Mouse (Mus musculus) hindbrain, postnatal 0 days (tissue): ENCODE data around the gene Hist2h4. TPM values are rescaled to one million over a fixed set of nuclear protein-coding genes. Genes with fewer than 3 reads are reported as not detected.
"Not testable (repeated sequence)": the region's sequence is repeated elsewhere in the genome, so short reads cannot be mapped to it uniquely, and the experiment has no call there.

Experiments used
- ATAC-seq: fragments of 200-750 bp; cut with Nextera tagmentation; 2 replicates; pipeline ENCODE4 v1.8.0; 2017; ENCODE audit warnings: mild to moderate bottlenecking, moderate TSS enrichment, moderate library complexity
- DNase-seq: peaks from one replicate; pipeline ENCODE4 v3.0.0-alpha.2; 2015; ENCODE audit warnings: low spot score
- H3K27ac ChIP-seq: fragments of 300-500 bp; sonication (generic); 2 replicates; pipeline ENCODE4 v1.5.1; 2014; ENCODE audit warnings: mild to moderate bottlenecking
- H3K27me3 ChIP-seq: fragments of 300-500 bp; sonication (generic); 2 replicates; pipeline ENCODE4 v1.6.1; 2014; ENCODE audit warnings: low read length, mixed read lengths; ENCODE audit not compliant: insufficient read depth
- H3K36me3 ChIP-seq: fragments of 300-500 bp; sonication (generic); 2 replicates; pipeline ENCODE4 v1.6.1; 2014; ENCODE audit warnings: low read length, mixed read lengths; ENCODE audit not compliant: insufficient read depth
- H3K4me1 ChIP-seq: fragments of 300-500 bp; sonication (generic); 2 replicates; pipeline ENCODE4 v1.6.1; 2014; ENCODE audit warnings: antibody characterized with exemption, low read length, mixed read lengths; ENCODE audit not compliant: insufficient read depth
- H3K4me2 ChIP-seq: fragments of 300-500 bp; sonication (generic); 2 replicates; pipeline ENCODE4 v1.6.1; 2014; ENCODE audit warnings: low read depth, mild to moderate bottlenecking, low read length, moderate library complexity, mixed read lengths
- H3K4me3 ChIP-seq: fragments of 300-500 bp; sonication (generic); 2 replicates; pipeline ENCODE4 v1.5.1; 2014; ENCODE audit warnings: low read length
- H3K9ac ChIP-seq: fragments of 300-500 bp; sonication (generic); replicated peaks from 2 replicates; pipeline ENCODE4 v1.6.1; 2014; ENCODE audit warnings: mild to moderate bottlenecking, low read length, moderate library complexity, mixed read lengths
- H3K9me3 ChIP-seq: fragments of 300-500 bp; sonication (generic); 2 replicates; pipeline ENCODE4 v1.6.1; 2016; ENCODE audit warnings: low read length, mixed read lengths
- CTCF ChIP-seq: IDR thresholded peaks from 2 replicates; pipeline ENCODE4 v1.5.1; 2016; ENCODE audit warnings: antibody characterized with exemption, control low read depth, low read depth
- WGBS: fragments of 180-500 bp; shearing (Covaris S2); extraction: QIAGEN DNeasy Blood & Tissue Kit; methylation state at CpG from one replicate; pipeline ENCODE4 v1.1.7; 2014; 5-methylcytosine and 5-hydroxymethylcytosine counted together
- polyA plus RNA-seq: library from polyadenylated mRNA; unstranded; fragments of >200 nt; fragmentation: Nextera tagmentation; extraction: Ambion mirVana; gene quantifications from 2 replicates; pipeline ENCODE4 v1.2.1, GENCODE M21; 2015
- total RNA-seq: library from RNA; depleted of rRNA; stranded (reverse); fragments of >200 nt; gene quantifications from 2 replicates; pipeline ENCODE4 v1.2.3, GENCODE M21; 2014

Gene Hist2h4
- total and polyA plus RNA-seq, 2 experiments from 2014 or later: 10.2 to 159 TPM

- 96% methylated on average over 2 of the region's 2 CpGs for WGBS
- Histone ChIP-seq H3K27me3 (no peaks in the 10 kb centered on the region), H3K9me3 (no peaks in the 10 kb centered on the region), H3K4me1 (no peaks in the 10 kb centered on the region), H3K4me3 (no peak overlapping the region), H3K4me2 (no peak overlapping the region), H3K27ac (no peak overlapping the region), H3K9ac (no peak overlapping the region), H3K36me3 (no peaks in the 10 kb centered on the region)
- DNase-seq: no peak
- ATAC-seq: no peak
- no peak for TF ChIP-seq CTCF
Measured at GRCm38 (mm10) chr3:96299562-96299961, 36.5 kb upstream of the Hist2h4 start.

GRCm38 (mm10) chr3:96298360-96298759 is 35.2 kb upstream of the Hist2h4 start:
- no peak overlapping the region for H3K4me2 ChIP-seq
- H3K36me3 ChIP-seq: no peaks in the 10 kb centered on the region
- H3K27ac ChIP-seq: no peak overlapping the region
- no peaks in the 10 kb centered on the region for H3K27me3 ChIP-seq
- no peaks in the 10 kb centered on the region for H3K9me3 ChIP-seq
- ATAC-seq (no peak), DNase-seq (no peak)
- no peak for TF ChIP-seq CTCF
- H3K9ac ChIP-seq: no peak overlapping the region
- 92% methylated on average over 4 of the region's 4 CpGs for WGBS
- H3K4me3 ChIP-seq: no peak overlapping the region
- no peaks in the 10 kb centered on the region for H3K4me1 ChIP-seq

- 81% methylated on average over 4 of the region's 4 CpGs for WGBS
- Histone ChIP-seq H3K4me2 (no peak within 1 kb of the TSS), H3K9ac (no peak within 1 kb of the TSS), H3K36me3 (no peaks in the 10 kb centered on the region), H3K4me3 (no peak within 1 kb of the TSS), H3K27me3 (no peaks in the 10 kb centered on the region), H3K27ac (no peak within 1 kb of the TSS), H3K4me1 (no peaks in the 10 kb centered on the region), H3K9me3 (no peaks in the 10 kb centered on the region)
- DNase-seq (no peak), ATAC-seq (no peak)
- no peak for TF ChIP-seq CTCF
Measured at GRCm38 (mm10) chr3:96293787-96294186, 30.7 kb upstream of the Hist2h4 start, which contains the start of gene Fcgr1. TSS of gene Fcgr1 (minus strand) at chr3:96293969.

GRCm38 (mm10) chr3:96293368-96293767 is 30.3 kb upstream of the Hist2h4 start:
- no peak for TF ChIP-seq CTCF
- H3K9me3 ChIP-seq: no peaks in the 10 kb centered on the region
- H3K4me3 ChIP-seq: no peak overlapping the region
- WGBS: 59% methylated on average over 5 of the region's 5 CpGs
- no peaks in the 10 kb centered on the region for H3K36me3 ChIP-seq
- H3K4me2 ChIP-seq: no peak overlapping the region
- no peak overlapping the region for H3K27ac ChIP-seq
- ATAC-seq: no peak
- H3K27me3 ChIP-seq: no peaks in the 10 kb centered on the region
- no peaks in the 10 kb centered on the region for H3K4me1 ChIP-seq
- no peak for DNase-seq
- H3K9ac ChIP-seq: no peak overlapping the region

- no peaks in the 10 kb centered on the region for H3K9me3 ChIP-seq
- DNase-seq: no peak
- no peak overlapping the region for H3K27ac ChIP-seq
- no peak overlapping the region for H3K4me3 ChIP-seq
- no peak overlapping the region for H3K4me2 ChIP-seq
- no peaks in the 10 kb centered on the region for H3K4me1 ChIP-seq
- no peaks in the 10 kb centered on the region for H3K27me3 ChIP-seq
- H3K36me3 ChIP-seq: no peaks in the 10 kb centered on the region
- no peak for ATAC-seq
- no peak for TF ChIP-seq CTCF
- H3K9ac ChIP-seq: no peak overlapping the region
- WGBS: 65% methylated on average over 6 of the region's 6 CpGs
Measured at GRCm38 (mm10) chr3:96292641-96293040, 29.5 kb upstream of the Hist2h4 start.

GRCm38 (mm10) chr3:96290727-96291126 is 27.6 kb upstream of the Hist2h4 start:
- H3K36me3 ChIP-seq, H3K4me2 ChIP-seq, ATAC-seq, H3K9ac ChIP-seq, H3K27ac ChIP-seq, H3K27me3 ChIP-seq, H3K9me3 ChIP-seq, DNase-seq, H3K4me3 ChIP-seq, H3K4me1 ChIP-seq: not testable (repeated sequence)
- 94% methylated on average over 3 of the region's 3 CpGs for WGBS

- Histone ChIP-seq H3K4me3 (no peak overlapping the region), H3K4me2 (no peak overlapping the region), H3K4me1 (no peaks in the 10 kb centered on the region), H3K27ac (no peak overlapping the region), H3K9ac (no peak overlapping the region), H3K27me3 (0 out of 2 replicates have a peak, but pooled peaks cover 3% of the 10 kb centered on the region), H3K36me3 (no peaks in the 10 kb centered on the region), H3K9me3 (no peaks in the 10 kb centered on the region)
- 67% methylated on average over 3 of the region's 3 CpGs for WGBS
- ATAC-seq: no peak
- no peak for TF ChIP-seq CTCF
- DNase-seq: no peak
Measured at GRCm38 (mm10) chr3:96289201-96289600, 26.1 kb upstream of the Hist2h4 start.
